ENCODE assay signal across 18 mouse cellular contexts in genomic region chr9:72488523-72488922, GRCm38 (mm10). TPM values are rescaled to one million over a fixed set of nuclear protein-coding genes. Genes with fewer than 3 reads are reported as not detected.
DNase-seq lines count a peak whose midpoint lies in the region; ATAC-seq and TF ChIP-seq lines count a peak whose summit lies in the region.
"Had no signal": no experiment of that assay in that cellular context is flagged by ENCODE, and none has a peak within 500 bp of the region (broad histone marks: within the 10 kb centered on the region; RNA-seq: fewer than 3 reads in every experiment).

No protein-coding gene starts in this region.

- H3K4me1 ChIP-seq in MEL (ENCODE audit: control insufficient read depth in 1 of 2, insufficient read depth in 2 of 2, low read length in 2 of 2): peaks cover 11 to 26% of the 10 kb centered on the region in 2 experiments
- H3K4me1 ChIP-seq in liver, embryonic 13.5 days (replicated peaks): peaks cover 42% of the 10 kb centered on the region
- peaks cover 15% of the 10 kb centered on the region for H3K4me1 ChIP-seq in midbrain, embryonic 13.5 days (replicated peaks)

- H3K27ac ChIP-seq in MEL (ENCODE audit: control insufficient read depth, low read depth, low read length): peak overlapping the region; percentile 94
- peak overlapping the region; percentile 59 for H3K27ac ChIP-seq in liver, embryonic 13.5 days
- no peak overlapping the region for H3K27ac ChIP-seq in midbrain, embryonic 13.5 days
- H3K27ac ChIP-seq: forebrain, embryonic 13.5 days; heart, embryonic 13.5 days; hindbrain, embryonic 15.5 days had no signal

- no peaks in the 10 kb centered on the region for H3K27me3 ChIP-seq in MEL (ENCODE audit: control insufficient read depth in 1 of 2, insufficient read depth in 2 of 2, low read length in 2 of 2)
- H3K27me3 ChIP-seq in liver, embryonic 13.5 days: no peaks in the 10 kb centered on the region
- no peaks in the 10 kb centered on the region for H3K27me3 ChIP-seq in midbrain, embryonic 13.5 days
- H3K27me3 ChIP-seq: forebrain, embryonic 13.5 days; heart, embryonic 13.5 days; hindbrain, embryonic 15.5 days; Patski had no signal

- DNase-seq in 416B (ENCODE audit: low read depth) (peak; percentile 43), MEL (ENCODE audit: low read depth, low spot score) (peak; percentile 84)
- DNase-seq in liver, embryonic 13.5 days: no peak
- DNase-seq in ovary, postnatal 36 days (ENCODE audit: low spot score): no peak
- DNase-seq: adrenal gland, postnatal 14 days; cerebellum, adult 11-12 months; cerebellum, adult 9-10 months; cerebellum, postnatal 25 days; gastrocnemius, postnatal 36 days; heart, adult 11 months; heart, postnatal 36 days had no signal

- H3K4me3 ChIP-seq in MEL (ENCODE audit: control insufficient read depth in 1 of 2, insufficient read depth in 1 of 2, low read depth in 2 of 2, low read length in 2 of 2): no peak overlapping the region; a peak in 1 of 4 replicates
- no peak overlapping the region for H3K4me3 ChIP-seq in liver, embryonic 13.5 days (replicated peaks)
- H3K4me3 ChIP-seq in midbrain, embryonic 13.5 days (replicated peaks): no peak overlapping the region
- H3K4me3 ChIP-seq: forebrain, embryonic 13.5 days; heart, embryonic 13.5 days; hindbrain, embryonic 15.5 days had no signal

- TF ChIP-seq CTCF in MEL (IDR thresholded peaks at IDR 0.05 in 2 of 3, conservative IDR thresholded peaks at IDR 0.05 in 1 of 3; ENCODE audit: control insufficient read depth in 1 of 3, insufficient read depth in 1 of 3, low read depth in 2 of 3, low read length in 3 of 3, poor library complexity in 1 of 3, severe bottlenecking in 1 of 3): no peak

- TF ChIP-seq EP300 in MEL (IDR thresholded peaks at IDR 0.05; ENCODE audit: low read depth in 1 of 2, low read length in 2 of 2): peak; percentile 99

- no peak for TF ChIP-seq POLR2A in MEL (IDR thresholded peaks at IDR 0.05; ENCODE audit: control insufficient read depth in 1 of 2, insufficient read depth in 1 of 2, low read depth in 1 of 2, low read length in 2 of 2, poor library complexity in 1 of 2)

- no peak overlapping the region for H3K4me2 ChIP-seq in liver, embryonic 13.5 days
- no peak overlapping the region for H3K4me2 ChIP-seq in midbrain, embryonic 13.5 days (replicated peaks)
- H3K4me2 ChIP-seq: forebrain, embryonic 13.5 days; heart, embryonic 13.5 days; hindbrain, embryonic 15.5 days had no signal

- no peak overlapping the region; the same call in 1 of the 2 replicates for H3K9ac ChIP-seq in MEL (ENCODE audit: control insufficient read depth, low read depth, low read length, poor library complexity, severe bottlenecking)
- H3K9ac ChIP-seq in liver, embryonic 13.5 days: no peak overlapping the region
- H3K9ac ChIP-seq in midbrain, embryonic 13.5 days (replicated peaks): no peak overlapping the region
- H3K9ac ChIP-seq: forebrain, embryonic 13.5 days; heart, embryonic 13.5 days; hindbrain, embryonic 15.5 days had no signal

- TF ChIP-seq RAD21 in MEL (IDR thresholded peaks at IDR 0.05; ENCODE audit: low read depth, low read length): no peak

- H3K9me3 ChIP-seq in MEL (replicated peaks; ENCODE audit: insufficient read depth, low read length): no peaks in the 10 kb centered on the region
- no peaks in the 10 kb centered on the region for H3K9me3 ChIP-seq in liver, embryonic 13.5 days (replicated peaks)
- no peaks in the 10 kb centered on the region for H3K9me3 ChIP-seq in midbrain, embryonic 13.5 days
- H3K9me3 ChIP-seq: forebrain, embryonic 13.5 days; heart, embryonic 13.5 days; hindbrain, embryonic 15.5 days had no signal

- H3K79me2 ChIP-seq in MEL (ENCODE audit: control insufficient read depth, insufficient read depth, low read length, poor library complexity): peaks cover 2% of the 10 kb centered on the region

- H3K36me3 ChIP-seq in MEL (ENCODE audit: control insufficient read depth in 1 of 2, insufficient read depth in 2 of 2, low read length in 2 of 2): peaks cover 0 to 33% of the 10 kb centered on the region in 2 experiments; a peak in 2 of 4 replicates
- peaks cover 7% of the 10 kb centered on the region; the same call in 1 of the 2 replicates for H3K36me3 ChIP-seq in liver, embryonic 13.5 days
- peaks cover 22% of the 10 kb centered on the region for H3K36me3 ChIP-seq in midbrain, embryonic 13.5 days
- H3K36me3 ChIP-seq: hindbrain, embryonic 15.5 days had no signal

- ATAC-seq in liver, embryonic 13.5 days (ENCODE audit: low read depth): no peak
- ATAC-seq in megakaryocyte-erythroid progenitor cell, adult 5-6 weeks (replicated peaks; ENCODE audit: low FRiP score, low TSS enrichment, poor library complexity, severe bottlenecking): peak; percentile 48; the same call in 1 of the 2 replicates
- no peak for ATAC-seq in midbrain, embryonic 13.5 days
- ATAC-seq: activated CD4-positive, CD25-positive, alpha-beta regulatory T cell, adult 4 months; forebrain, embryonic 13.5 days; Patski had no signal

TF ChIP-seq in MEL, 35 proteins besides CTCF, POLR2A, EP300 and RAD21:
- TF ChIP-seq TAL1 (IDR thresholded peaks at IDR 0.05; ENCODE audit: low read length): peak; percentile 97
- TF ChIP-seq MAZ (IDR thresholded peaks at IDR 0.05; ENCODE audit: low read depth, low read length): no peak
- TF ChIP-seq MAX (IDR thresholded peaks at IDR 0.05; ENCODE audit: low read length): 0 out of 2 replicates have a peak, but pooled peaks have one; percentile 36
- TF ChIP-seq ETS1 (IDR thresholded peaks at IDR 0.05; ENCODE audit: low read depth, low read length): peak; percentile 97
- peak; percentile 98 for TF ChIP-seq TCF12 (IDR thresholded peaks at IDR 0.05; ENCODE audit: low read depth, low read length)
- TF ChIP-seq NELFE (IDR thresholded peaks at IDR 0.05; ENCODE audit: low read depth, low read length): no peak
- peak; percentile 99 for TF ChIP-seq GATA1 (IDR thresholded peaks at IDR 0.05; ENCODE audit: low read depth, low read length)
- peak; percentile 92 for TF ChIP-seq SIN3A (IDR thresholded peaks at IDR 0.05; ENCODE audit: low read length)
- peak; percentile 93 for TF ChIP-seq RCOR1 (IDR thresholded peaks at IDR 0.05; ENCODE audit: low read depth, low read length)
- TF ChIP-seq MXI1 (IDR thresholded peaks at IDR 0.05; ENCODE audit: low read depth, low read length): 0 out of 2 replicates have a peak, but pooled peaks have one; percentile 23
- TF ChIP-seq MEF2A (IDR thresholded peaks at IDR 0.05; ENCODE audit: extremely low read depth, insufficient replicate concordance, low read depth, low read length, poor library complexity, severe bottlenecking): peak; percentile 85; the same call in 1 of the 2 replicates
- peak; percentile 76; the same call in 1 of the 2 replicates for TF ChIP-seq BHLHE40 (IDR thresholded peaks at IDR 0.05; ENCODE audit: borderline replicate concordance, low read depth, low read length)
- TF ChIP-seq MAFK (IDR thresholded peaks at IDR 0.05; ENCODE audit: borderline replicate concordance, low read depth, low read length): peak; percentile 68; the same call in 1 of the 2 replicates
- no peak; the same call in 1 of the 2 replicates for TF ChIP-seq HCFC1 (IDR thresholded peaks at IDR 0.05; ENCODE audit: low read depth, low read length)
- TF ChIP-seq MYC (IDR thresholded peaks at IDR 0.05; ENCODE audit: low read depth, low read length): peak; percentile 97
TF ChIP-seq in MEL: peak in this region for 12.

RNA-seq across cellular contexts. Expression of gene Tex9, which starts 3.5 kb away (rescaled TPM):
- total RNA-seq in MEL (2012; rRNA removed): 7.0 and 7.9 TPM in 2 replicates
- polyA plus RNA-seq in MEL (2012; ENCODE audit: insufficient read depth in 1 of 2, insufficient read length in 2 of 2, low read depth in 1 of 2, low replicate concordance in 2 of 2, missing spikeins in 1 of 2): 10 to 100 TPM in 1 of 2 experiments, not detected in 1; 17.1 TPM
- polyA plus RNA-seq in liver, embryonic 13.5 days (2015; fragmentation: Nextera tagmentation; extraction: Ambion mirVana): 6.2 and 8.1 TPM in 2 replicates
- 27.9 and 34.0 TPM in 2 replicates for total RNA-seq in megakaryocyte-erythroid progenitor cell, adult 5-6 weeks (2014; fragmentation: Nextera tagmentation)
- 30.5 and 52.0 TPM in 2 replicates for total RNA-seq in megakaryocyte-erythroid progenitor cell, adult 5-6 weeks (2017)
- 50.7 and 53.0 TPM in 2 replicates for polyA plus RNA-seq in midbrain, embryonic 13.5 days (2015; fragmentation: Nextera tagmentation; extraction: Ambion mirVana)

RNA-seq across cellular contexts. Expression of gene Rfx7, which starts 43.5 kb away (rescaled TPM):
- 6.2 and 9.3 TPM in 2 replicates for total RNA-seq in MEL (2012; rRNA removed)
- polyA plus RNA-seq in MEL (2012; ENCODE audit: insufficient read depth in 1 of 2, insufficient read length in 2 of 2, low read depth in 1 of 2, low replicate concordance in 2 of 2, missing spikeins in 1 of 2): 10 to 100 TPM; 19.9 to 30.5 TPM
- polyA plus RNA-seq in liver, embryonic 13.5 days (2015; fragmentation: Nextera tagmentation; extraction: Ambion mirVana): 2.6 and 3.3 TPM in 2 replicates
- 44.3 and 50.8 TPM in 2 replicates for total RNA-seq in megakaryocyte-erythroid progenitor cell, adult 5-6 weeks (2014; fragmentation: Nextera tagmentation)
- 14.8 and 28.6 TPM in 2 replicates for total RNA-seq in megakaryocyte-erythroid progenitor cell, adult 5-6 weeks (2017)
- 17.8 and 19.8 TPM in 2 replicates for polyA plus RNA-seq in midbrain, embryonic 13.5 days (2015; fragmentation: Nextera tagmentation; extraction: Ambion mirVana)

RNA-seq across cellular contexts. Expression of gene Mns1, which starts 50.7 kb away (rescaled TPM):
- total RNA-seq in MEL (2012; rRNA removed): 54.0 and 57.3 TPM in 2 replicates
- 10 to 100 TPM in 1 of 2 experiments, not detected in 1; 54.8 TPM for polyA plus RNA-seq in MEL (2012; ENCODE audit: insufficient read depth in 1 of 2, insufficient read length in 2 of 2, low read depth in 1 of 2, low replicate concordance in 2 of 2, missing spikeins in 1 of 2)
- 101 and 144 TPM in 2 replicates for polyA plus RNA-seq in liver, embryonic 13.5 days (2015; fragmentation: Nextera tagmentation; extraction: Ambion mirVana)
- total RNA-seq in megakaryocyte-erythroid progenitor cell, adult 5-6 weeks (2014; fragmentation: Nextera tagmentation): 201 and 223 TPM in 2 replicates
- 410 and 555 TPM in 2 replicates for total RNA-seq in megakaryocyte-erythroid progenitor cell, adult 5-6 weeks (2017)
- polyA plus RNA-seq in midbrain, embryonic 13.5 days (2015; fragmentation: Nextera tagmentation; extraction: Ambion mirVana): 16.1 and 19.9 TPM in 2 replicates

Comparison
In these comparisons a context has a peak if more than half of its experiments do, and no peak if none do; other contexts are left out.
1. DNase-seq: peak in 416B (single experiment) and MEL (single experiment); none in liver, embryonic 13.5 days (single experiment) and ovary, postnatal 36 days (single experiment).